Mouse (Mus musculus): ENCODE results near the gene Aldh3b1. TPM values are rescaled to one million over a fixed set of nuclear protein-coding genes. Genes with fewer than 3 reads are reported as not detected.
"Not testable (repeated sequence)": the region's sequence is repeated elsewhere in the genome, so short reads cannot be mapped to it uniquely, and the experiment has no call there.

Gene Aldh3b1
- total RNA-seq (2015; ENCODE audit: low replicate concordance): 4.4 and 10.6 TPM in 2 replicates
- 10.9 and 18.4 TPM in 2 replicates for total RNA-seq (2017; ENCODE audit: low replicate concordance)

GRCm38 (mm10) chr19:3929211-3929941 is at the start of gene Aldh3b1:
TSS of gene Aldh3b1 (minus strand) at chr19:3929808.
- ATAC-seq (replicated peaks; ENCODE audit: low FRiP score, poor library complexity, severe bottlenecking): peak; percentile 40

GRCm38 (mm10) chr19:3975866-3976265 is 46.3 kb upstream of the Aldh3b1 start:
- ATAC-seq (replicated peaks; ENCODE audit: low FRiP score, poor library complexity, severe bottlenecking): no peak

GRCm38 (mm10) chr19:3974608-3975007 is 45.0 kb upstream of the Aldh3b1 start:
- not testable (repeated sequence) for ATAC-seq (replicated peaks; ENCODE audit: low FRiP score, poor library complexity, severe bottlenecking)

GRCm38 (mm10) chr19:3972229-3972628 is 42.6 kb upstream of the Aldh3b1 start, which contains the start of gene Aldh3b2:
TSS of gene Aldh3b2 (plus strand) at chr19:3972328.
- ATAC-seq (replicated peaks; ENCODE audit: low FRiP score, poor library complexity, severe bottlenecking): peak; percentile 87

GRCm38 (mm10) chr19:3967258-3967657 is 37.6 kb upstream of the Aldh3b1 start:
- no peak for ATAC-seq (replicated peaks; ENCODE audit: low FRiP score, poor library complexity, severe bottlenecking)

DNA sequence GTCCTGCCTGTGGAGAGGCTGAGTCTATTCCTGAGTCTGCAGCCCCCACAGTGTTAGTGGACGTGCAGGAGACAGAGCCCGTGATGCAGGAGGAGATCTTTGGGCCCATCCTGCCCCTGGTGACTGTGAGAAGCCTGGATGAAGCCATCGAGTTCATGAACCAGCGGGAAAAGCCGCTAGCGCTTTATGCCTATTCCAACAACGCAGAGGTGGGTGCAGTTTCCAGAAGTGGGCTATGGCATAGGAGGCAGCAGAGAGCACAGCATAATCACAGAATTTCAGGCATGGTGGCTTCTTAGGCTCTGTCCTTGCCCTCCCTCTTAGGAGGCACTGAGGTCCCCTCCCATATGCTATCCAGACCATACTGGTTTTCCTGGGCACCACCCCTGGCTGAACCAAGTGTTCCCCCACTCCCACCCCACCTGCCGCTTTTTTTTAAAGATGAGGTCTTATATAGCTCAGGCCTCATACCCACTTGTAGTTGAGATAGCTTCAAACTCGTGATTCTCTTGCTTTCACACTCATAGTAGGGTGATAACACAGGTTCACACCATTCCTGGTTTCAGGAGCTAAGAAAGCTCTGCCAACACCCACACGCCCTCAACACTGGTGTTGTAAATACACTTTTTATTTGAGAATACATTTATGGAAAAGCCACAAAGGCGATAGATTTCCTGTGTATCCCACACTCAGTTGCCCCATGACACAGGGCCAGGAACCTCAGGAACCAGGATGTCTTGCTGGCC is 36.9 kb upstream of the Aldh3b1 start:
- ATAC-seq (replicated peaks; ENCODE audit: low FRiP score, poor library complexity, severe bottlenecking): no peak

- ATAC-seq (replicated peaks; ENCODE audit: low FRiP score, poor library complexity, severe bottlenecking): no peak
These were observed 34.4 kb upstream of the Aldh3b1 start for GRCm38 (mm10) chr19:3964030-3964429.

DNA sequence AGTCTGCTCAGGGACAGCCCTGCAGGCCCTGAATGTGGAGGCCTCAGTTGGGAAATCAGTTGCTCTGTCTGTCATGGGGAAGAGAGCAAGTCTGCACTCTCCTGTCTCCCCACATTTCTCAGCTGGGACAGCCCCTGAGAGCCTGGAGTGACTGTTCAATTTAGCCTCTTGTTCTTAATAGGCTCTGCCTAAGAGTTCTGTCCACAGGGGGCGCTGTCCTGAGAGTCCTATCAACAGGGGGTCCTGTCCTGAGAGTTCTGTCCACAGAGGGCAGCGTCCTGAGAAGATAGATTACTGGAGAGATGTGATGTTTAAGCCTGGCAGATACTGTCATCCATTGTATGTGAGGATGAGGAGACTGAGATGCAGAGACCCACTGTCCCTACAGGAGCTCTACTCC is 32.9 kb upstream of the Aldh3b1 start:
- ATAC-seq (replicated peaks; ENCODE audit: low FRiP score, poor library complexity, severe bottlenecking): no peak

DNA sequence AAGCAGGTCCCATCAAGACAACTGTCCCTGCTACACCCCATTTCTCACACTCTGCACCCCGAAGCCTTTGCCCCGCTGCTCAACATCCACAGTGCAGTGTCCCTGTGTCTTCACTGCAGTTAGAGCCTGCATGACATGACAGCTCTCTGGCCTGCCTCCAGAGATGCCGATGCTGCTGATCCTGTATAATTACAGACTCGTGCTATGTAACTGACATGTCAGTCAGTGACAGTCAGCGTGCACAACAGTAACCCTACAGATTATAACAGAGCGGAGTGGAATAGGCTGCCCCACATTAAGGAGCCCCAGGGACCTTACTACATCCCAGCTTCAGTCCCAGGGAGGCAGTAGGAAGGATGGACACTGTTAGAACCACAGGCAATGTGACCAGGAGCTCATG is 32.2 kb upstream of the Aldh3b1 start:
- not testable (repeated sequence) for ATAC-seq (replicated peaks; ENCODE audit: low FRiP score, poor library complexity, severe bottlenecking)

DNA sequence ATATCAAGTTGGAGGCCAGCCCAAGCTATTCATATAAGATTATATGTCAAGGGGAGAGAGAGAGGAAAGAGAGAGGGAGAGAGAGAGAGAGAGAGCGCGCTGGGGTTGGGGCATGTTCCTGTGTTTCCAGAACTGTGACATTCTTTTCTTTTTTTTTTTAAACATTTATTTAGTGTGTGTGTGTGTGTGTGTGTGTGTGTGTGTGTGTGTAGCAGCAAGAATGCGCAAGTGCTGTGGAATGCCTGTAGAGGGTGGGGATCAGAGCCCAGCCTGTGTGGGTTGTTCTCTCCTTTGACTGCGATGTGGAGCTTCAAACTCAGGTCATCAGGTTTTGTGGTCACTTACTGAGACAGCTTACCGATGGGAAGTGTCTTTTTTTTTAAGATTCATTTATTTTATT is 30.6 kb upstream of the Aldh3b1 start:
- no peak for ATAC-seq (replicated peaks; ENCODE audit: low FRiP score, poor library complexity, severe bottlenecking)

GRCm38 (mm10) chr19:3959030-3959429 is 29.4 kb upstream of the Aldh3b1 start:
- no peak for ATAC-seq (replicated peaks; ENCODE audit: low FRiP score, poor library complexity, severe bottlenecking)

GRCm38 (mm10) chr19:3958470-3958869 is 28.9 kb upstream of the Aldh3b1 start, which contains the start of gene Aldh3b3:
TSS of gene Aldh3b3 (plus strand) at chr19:3958645.
- no peak for ATAC-seq (replicated peaks; ENCODE audit: low FRiP score, poor library complexity, severe bottlenecking)

- ATAC-seq (replicated peaks; ENCODE audit: low FRiP score, poor library complexity, severe bottlenecking): not testable (repeated sequence)
These were observed 27.9 kb upstream of the Aldh3b1 start for GRCm38 (mm10) chr19:3957296-3958036.

DNA sequence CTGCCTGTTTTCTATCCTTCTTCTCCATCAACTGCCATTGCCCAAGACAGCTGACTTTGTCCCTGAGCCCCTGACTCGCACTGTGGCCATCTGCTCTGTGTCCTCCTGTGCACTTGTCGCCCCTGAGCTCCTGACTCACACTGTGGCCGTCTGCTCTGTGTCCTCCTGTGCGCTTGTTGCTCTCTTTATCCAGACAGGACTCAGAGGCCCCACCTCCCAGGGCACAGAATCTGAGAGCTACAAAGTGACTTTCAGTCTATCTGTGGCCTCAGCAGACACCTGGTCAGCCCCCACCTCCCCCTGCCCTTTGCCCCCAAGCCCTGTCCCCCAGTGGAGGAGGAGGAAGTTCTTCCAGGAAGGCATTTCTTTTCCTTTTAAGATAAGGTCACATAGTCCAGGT is 26.2 kb upstream of the Aldh3b1 start:
- no peak for ATAC-seq (replicated peaks; ENCODE audit: low FRiP score, poor library complexity, severe bottlenecking)

GRCm38 (mm10) chr19:3955033-3955432 is 25.4 kb upstream of the Aldh3b1 start:
- ATAC-seq (replicated peaks; ENCODE audit: low FRiP score, poor library complexity, severe bottlenecking): no peak

GRCm38 (mm10) chr19:3952099-3952498 is 22.5 kb upstream of the Aldh3b1 start:
- ATAC-seq (replicated peaks; ENCODE audit: low FRiP score, poor library complexity, severe bottlenecking): no peak

DNA sequence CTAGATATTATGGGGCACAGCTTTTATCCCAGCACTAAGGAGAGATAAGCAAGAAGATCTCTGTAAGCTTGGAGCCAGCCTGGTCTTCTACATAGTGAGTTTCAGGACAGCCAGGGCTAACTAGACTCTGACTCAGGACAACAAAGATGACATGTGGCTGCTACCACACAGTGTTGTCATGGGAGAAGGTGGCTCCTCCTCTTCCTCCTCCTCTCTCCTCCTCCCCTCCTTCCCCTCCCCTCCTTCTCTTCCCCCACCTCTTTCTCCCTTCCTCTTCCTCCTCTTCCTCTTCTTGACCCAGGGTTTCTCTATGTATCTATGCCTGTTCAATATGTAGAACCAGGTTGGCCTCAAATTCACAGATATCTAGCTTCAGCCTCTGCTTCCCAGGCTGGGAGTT is 21.9 kb upstream of the Aldh3b1 start:
- ATAC-seq (replicated peaks; ENCODE audit: low FRiP score, poor library complexity, severe bottlenecking): no peak

GRCm38 (mm10) chr19:3950331-3950730 is 20.7 kb upstream of the Aldh3b1 start:
- ATAC-seq (replicated peaks; ENCODE audit: low FRiP score, poor library complexity, severe bottlenecking): no peak

- no peak for ATAC-seq (replicated peaks; ENCODE audit: low FRiP score, poor library complexity, severe bottlenecking)
These were observed 18.9 kb upstream of the Aldh3b1 start for GRCm38 (mm10) chr19:3948546-3948945.

DNA sequence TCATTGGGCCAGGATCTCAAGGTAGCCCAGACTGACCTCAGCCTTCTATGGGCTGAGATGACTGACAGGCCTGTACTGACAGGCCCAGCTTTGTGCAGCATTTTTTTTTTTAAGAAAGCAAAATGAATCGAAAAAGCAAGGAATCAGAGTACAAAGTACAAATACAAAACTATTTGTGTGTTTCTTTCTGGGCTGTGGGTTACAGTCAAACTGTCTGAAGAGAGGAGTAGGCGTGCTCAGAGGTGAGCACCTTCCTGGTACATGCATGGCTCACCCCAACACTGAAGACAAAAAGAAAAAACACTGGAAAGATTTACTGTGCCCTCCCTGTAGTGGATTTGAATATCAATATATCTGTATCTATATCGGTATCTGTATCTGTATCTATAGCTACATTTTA is 18.2 kb upstream of the Aldh3b1 start:
- ATAC-seq (replicated peaks; ENCODE audit: low FRiP score, poor library complexity, severe bottlenecking): no peak

All from erythroblast, adult 5-6 weeks (primary cell).